Mouse (Mus musculus) ES-Bruce4 (cell line): ENCODE results near the gene Cmtm6.

Experiments used
- CTCF ChIP-seq: IDR thresholded peaks from one replicate; pipeline ENCODE4 v1.8.1; 2011; ENCODE audit warnings: low read depth, low read length
- EP300 ChIP-seq: IDR thresholded peaks from 2 replicates; pipeline ENCODE4 v1.6.1; 2011; ENCODE audit warnings: low read depth, low read length; ENCODE audit not compliant: insufficient read depth
- POLR2A ChIP-seq: IDR thresholded peaks from one replicate; pipeline ENCODE4 v1.8.1; 2011; ENCODE audit warnings: low read length; ENCODE audit not compliant: insufficient read depth

DNA sequence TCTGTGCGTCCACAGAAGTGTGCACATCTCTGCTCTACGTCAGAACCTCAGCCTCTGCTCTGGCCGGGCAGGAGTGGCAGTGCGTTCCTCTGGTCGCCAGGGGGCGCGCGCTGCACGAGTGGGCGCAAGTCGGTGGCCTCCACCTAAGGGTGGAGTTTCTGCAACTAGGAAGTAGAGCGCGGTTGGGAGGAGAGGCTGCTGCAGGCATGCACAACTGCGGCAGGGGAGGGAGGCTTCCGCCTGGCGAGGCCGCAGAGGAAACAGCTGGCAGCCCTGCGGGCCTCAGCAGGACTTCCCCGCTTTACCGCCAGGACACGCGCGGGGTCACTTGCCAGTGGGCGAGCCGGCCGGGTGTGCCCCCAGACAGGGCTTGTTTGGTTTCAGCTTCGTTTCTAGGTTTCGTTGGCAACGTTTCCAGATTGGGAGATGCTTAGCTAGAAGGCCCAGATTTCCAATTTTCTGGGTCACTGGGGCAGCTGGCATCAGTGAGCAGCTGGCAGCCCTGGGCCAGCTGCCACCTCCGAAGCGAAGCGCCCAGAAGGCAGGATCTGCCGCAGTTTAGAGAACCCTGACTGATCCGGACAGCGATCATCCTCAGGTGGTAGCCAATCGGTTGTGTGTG is 22.1 kb downstream of the Cmtm6 start:
- TF ChIP-seq CTCF (peak; percentile 98), EP300 (peak; percentile 59; the same call in 1 of the 2 replicates), POLR2A (no peak)
